Mouse (Mus musculus): ENCODE measurements around the gene Rasgef1a. TPM values are rescaled to one million over a fixed set of nuclear protein-coding genes. Genes with fewer than 3 reads are reported as not detected.

The Rasgef1a gene
- polyA plus RNA-seq, 1 experiment from 2014 or later: 0.06 TPM

GRCm38 (mm10) chr6:118090827-118091226 lies 79.6 kb downstream of the Rasgef1a start:
- H3K27ac ChIP-seq: no peak overlapping the region
- WGBS (ENCODE audit: insufficient replicate concordance): 77% methylated on average over 9 of the region's 9 CpGs
- no peaks in the 10 kb centered on the region for H3K36me3 ChIP-seq
- H3K4me1 ChIP-seq (replicated peaks): no peaks in the 10 kb centered on the region
- H3K4me3 ChIP-seq (replicated peaks): no peak overlapping the region
- H3K4me2 ChIP-seq: no peak overlapping the region
- DNase-seq (no peak), ATAC-seq (ENCODE audit: low read depth) (no peak)
- H3K9ac ChIP-seq: no peak overlapping the region
- no peaks in the 10 kb centered on the region for H3K9me3 ChIP-seq (replicated peaks)
- no peaks in the 10 kb centered on the region for H3K27me3 ChIP-seq

GRCm38 (mm10) chr6:118097765-118098365 lies 86.6 kb downstream of the Rasgef1a start:
- WGBS (ENCODE audit: insufficient replicate concordance): 65% methylated on average over 8 of the region's 8 CpGs
- Histone ChIP-seq H3K9ac (no peak overlapping the region), H3K4me2 (no peak overlapping the region), H3K4me1 (replicated peaks) (no peaks in the 10 kb centered on the region), H3K9me3 (replicated peaks) (no peaks in the 10 kb centered on the region), H3K27ac (no peak overlapping the region), H3K27me3 (no peaks in the 10 kb centered on the region), H3K4me3 (replicated peaks) (no peak overlapping the region), H3K36me3 (no peaks in the 10 kb centered on the region)
- DNase-seq: no peak
- ATAC-seq (ENCODE audit: low read depth): no peak

- H3K36me3 ChIP-seq: no peaks in the 10 kb centered on the region
- DNase-seq (no peak), ATAC-seq (ENCODE audit: low read depth) (no peak)
- no peak overlapping the region for H3K4me2 ChIP-seq
- no peaks in the 10 kb centered on the region for H3K4me1 ChIP-seq (replicated peaks)
- H3K27ac ChIP-seq: no peak overlapping the region
- WGBS (ENCODE audit: insufficient replicate concordance): 34% methylated on average over 2 of the region's 2 CpGs
- H3K9me3 ChIP-seq (replicated peaks): no peaks in the 10 kb centered on the region
- no peaks in the 10 kb centered on the region for H3K27me3 ChIP-seq
- no peak overlapping the region for H3K9ac ChIP-seq
- no peak overlapping the region for H3K4me3 ChIP-seq (replicated peaks)
These were observed 88.1 kb downstream of the Rasgef1a start for GRCm38 (mm10) chr6:118099311-118099802.

- 57% methylated on average over 1 of the region's 1 CpGs for WGBS (ENCODE audit: insufficient replicate concordance)
- no peak for ATAC-seq (ENCODE audit: low read depth)
- no peaks in the 10 kb centered on the region for H3K4me1 ChIP-seq (replicated peaks)
- peaks cover 17% of the 10 kb centered on the region for H3K36me3 ChIP-seq
- no peak overlapping the region for H3K9ac ChIP-seq
- no peaks in the 10 kb centered on the region for H3K9me3 ChIP-seq (replicated peaks)
- no peak overlapping the region for H3K4me2 ChIP-seq
- H3K27ac ChIP-seq: no peak overlapping the region
- DNase-seq: no peak
- no peak overlapping the region for H3K4me3 ChIP-seq (replicated peaks)
- H3K27me3 ChIP-seq: no peaks in the 10 kb centered on the region
These were observed 100.6 kb downstream of the Rasgef1a start for GRCm38 (mm10) chr6:118111810-118112209.

- H3K4me2 ChIP-seq: no peak overlapping the region
- H3K4me3 ChIP-seq (replicated peaks): no peak overlapping the region
- peaks cover 9% of the 10 kb centered on the region for H3K4me1 ChIP-seq (replicated peaks)
- WGBS (ENCODE audit: insufficient replicate concordance): 81% methylated on average over 1 of the region's 1 CpGs
- no peaks in the 10 kb centered on the region for H3K27me3 ChIP-seq
- no peak overlapping the region for H3K9ac ChIP-seq
- no peak overlapping the region for H3K27ac ChIP-seq
- DNase-seq: no peak
- H3K36me3 ChIP-seq: peaks cover 36% of the 10 kb centered on the region
- ATAC-seq (ENCODE audit: low read depth): no peak
- no peaks in the 10 kb centered on the region for H3K9me3 ChIP-seq (replicated peaks)
These were observed 111.5 kb downstream of the Rasgef1a start for GRCm38 (mm10) chr6:118122767-118123166.

- no peak for ATAC-seq (ENCODE audit: low read depth)
- H3K36me3 ChIP-seq: peaks cover 23% of the 10 kb centered on the region
- DNase-seq: no peak
- no peak overlapping the region for H3K4me3 ChIP-seq (replicated peaks)
- no peak overlapping the region for H3K27ac ChIP-seq
- no peaks in the 10 kb centered on the region for H3K9me3 ChIP-seq (replicated peaks)
- H3K4me2 ChIP-seq: no peak overlapping the region
- H3K27me3 ChIP-seq: no peaks in the 10 kb centered on the region
- H3K9ac ChIP-seq: no peak overlapping the region
- peaks cover 29% of the 10 kb centered on the region for H3K4me1 ChIP-seq (replicated peaks)
These were observed 115.3 kb downstream of the Rasgef1a start for GRCm38 (mm10) chr6:118126577-118126976.

- peaks cover 31% of the 10 kb centered on the region for H3K4me1 ChIP-seq (replicated peaks)
- peaks cover 18% of the 10 kb centered on the region for H3K36me3 ChIP-seq
- ATAC-seq (ENCODE audit: low read depth) (0 out of 2 replicates have a peak, but pooled peaks have one; percentile 29), DNase-seq (no peak)
- no peak overlapping the region for H3K4me3 ChIP-seq (replicated peaks)
- 34% methylated on average over 7 of the region's 7 CpGs for WGBS (ENCODE audit: insufficient replicate concordance)
- no peaks in the 10 kb centered on the region for H3K9me3 ChIP-seq (replicated peaks)
- peak overlapping the region; percentile 78 for H3K27ac ChIP-seq
- no peaks in the 10 kb centered on the region for H3K27me3 ChIP-seq
- no peak overlapping the region for H3K9ac ChIP-seq
- peak overlapping the region; percentile 34 for H3K4me2 ChIP-seq
These were observed 116.0 kb downstream of the Rasgef1a start for GRCm38 (mm10) chr6:118127198-118127597.

- H3K9me3 ChIP-seq (replicated peaks): no peaks in the 10 kb centered on the region
- peak overlapping the region; percentile 36; the same call in 1 of the 2 replicates for H3K9ac ChIP-seq
- H3K4me2 ChIP-seq: peak overlapping the region; percentile 34
- ATAC-seq (ENCODE audit: low read depth) (peak; percentile 74), DNase-seq (no peak)
- H3K4me3 ChIP-seq (replicated peaks): no peak overlapping the region
- WGBS (ENCODE audit: insufficient replicate concordance): 5% methylated on average over 6 of the region's 6 CpGs
- peak overlapping the region; percentile 78 for H3K27ac ChIP-seq
- no peaks in the 10 kb centered on the region for H3K27me3 ChIP-seq
- peaks cover 11% of the 10 kb centered on the region for H3K36me3 ChIP-seq
- H3K4me1 ChIP-seq (replicated peaks): peaks cover 31% of the 10 kb centered on the region
These were observed 116.7 kb downstream of the Rasgef1a start for GRCm38 (mm10) chr6:118127827-118128487.

GRCm38 (mm10) chr6:118130022-118130421 lies 118.8 kb downstream of the Rasgef1a start:
- H3K27me3 ChIP-seq: no peaks in the 10 kb centered on the region
- no peak overlapping the region for H3K4me3 ChIP-seq (replicated peaks)
- peaks cover 35% of the 10 kb centered on the region for H3K4me1 ChIP-seq (replicated peaks)
- H3K9me3 ChIP-seq (replicated peaks): no peaks in the 10 kb centered on the region
- no peak overlapping the region; the same call in 1 of the 2 replicates for H3K9ac ChIP-seq
- no peak overlapping the region for H3K4me2 ChIP-seq
- H3K27ac ChIP-seq: no peak overlapping the region
- no peak for ATAC-seq (ENCODE audit: low read depth)
- H3K36me3 ChIP-seq: no peaks in the 10 kb centered on the region
- 48% methylated on average over 2 of the region's 2 CpGs for WGBS (ENCODE audit: insufficient replicate concordance)
- DNase-seq: no peak

GRCm38 (mm10) chr6:118134461-118134860 lies 123.2 kb downstream of the Rasgef1a start:
- DNase-seq (no peak), ATAC-seq (ENCODE audit: low read depth) (no peak)
- Histone ChIP-seq H3K4me2 (no peak overlapping the region), H3K4me1 (replicated peaks) (peaks cover 35% of the 10 kb centered on the region), H3K27ac (no peak overlapping the region), H3K9ac (no peak overlapping the region), H3K9me3 (replicated peaks) (no peaks in the 10 kb centered on the region), H3K36me3 (no peaks in the 10 kb centered on the region), H3K27me3 (no peaks in the 10 kb centered on the region), H3K4me3 (replicated peaks) (no peak overlapping the region)
- WGBS (ENCODE audit: insufficient replicate concordance): 61% methylated on average over 1 of the region's 1 CpGs

GRCm38 (mm10) chr6:118137148-118137547 lies 125.9 kb downstream of the Rasgef1a start:
- ATAC-seq (ENCODE audit: low read depth) (no peak), DNase-seq (no peak)
- Histone ChIP-seq H3K27ac (no peak overlapping the region), H3K4me2 (peak overlapping the region; percentile 38), H3K9ac (no peak overlapping the region), H3K4me1 (replicated peaks) (peaks cover 26% of the 10 kb centered on the region), H3K9me3 (replicated peaks) (no peaks in the 10 kb centered on the region), H3K36me3 (no peaks in the 10 kb centered on the region), H3K27me3 (no peaks in the 10 kb centered on the region), H3K4me3 (replicated peaks) (peak overlapping the region; percentile 2; the same call in 1 of the 2 replicates)
- WGBS (ENCODE audit: insufficient replicate concordance): 20% methylated on average over 2 of the region's 2 CpGs
